Mouse (Mus musculus) adrenal gland, adult 18-20 months (tissue): Measurements from ENCODE around the gene Taf8. TPM values are rescaled to one million over a fixed set of nuclear protein-coding genes. Genes with fewer than 3 reads are reported as not detected.

Experiments used
- DNase-seq, 2 experiments: peaks; one replicate each; pipeline ENCODE4 v3.0.0; 2021 to 2022; ENCODE audit warnings: low spot score in 2 of 2
- total RNA-seq, 2 experiments: library from RNA; stranded (reverse); gene quantifications; 1 replicate in 1 of 2; 2 replicates in 1 of 2; pipeline ENCODE4 v1.2.3; 2021

Gene Taf8
- total RNA-seq, 2 experiments from 2014 or later = 16.4 to 19.9 TPM

DNA sequence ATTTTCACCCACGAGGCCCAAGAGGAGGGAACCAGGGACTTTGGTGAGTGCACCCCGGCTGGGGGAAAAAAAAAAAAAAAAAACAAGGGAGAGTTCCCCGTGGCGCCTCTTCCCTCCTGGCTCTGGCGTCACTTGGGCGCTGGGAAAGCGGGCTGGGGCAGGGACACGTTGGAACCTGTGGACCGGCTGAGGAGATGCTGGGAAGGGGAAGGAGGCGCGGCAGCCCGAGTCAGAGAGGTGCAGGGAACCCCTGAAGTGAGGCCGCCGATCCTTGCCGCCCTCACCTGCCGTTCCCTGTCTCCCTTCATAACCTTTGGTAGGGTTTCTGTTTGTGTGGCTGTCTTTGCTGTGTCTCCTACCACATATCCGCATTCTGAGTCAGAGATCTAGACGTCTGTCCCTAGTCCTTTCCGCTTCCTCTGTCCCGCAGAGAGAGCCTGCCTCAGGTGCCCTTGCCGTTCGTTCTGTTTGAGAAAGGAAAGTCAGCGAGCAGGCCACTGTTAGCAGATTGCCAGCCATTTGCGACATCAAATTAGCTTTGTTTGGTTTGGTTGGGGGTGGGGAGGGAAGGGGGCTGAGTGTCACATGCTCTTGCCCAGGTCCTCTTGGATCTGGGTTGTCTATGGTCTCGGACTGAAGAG, 65.1 kb downstream of the Taf8 start, which contains the start of gene 1700001C19Rik:
Gene 1700001C19Rik, minus strand, starts transcription at position 470 of the 641 bp plus-strand sequence.
- DNase-seq = no peak

DNA sequence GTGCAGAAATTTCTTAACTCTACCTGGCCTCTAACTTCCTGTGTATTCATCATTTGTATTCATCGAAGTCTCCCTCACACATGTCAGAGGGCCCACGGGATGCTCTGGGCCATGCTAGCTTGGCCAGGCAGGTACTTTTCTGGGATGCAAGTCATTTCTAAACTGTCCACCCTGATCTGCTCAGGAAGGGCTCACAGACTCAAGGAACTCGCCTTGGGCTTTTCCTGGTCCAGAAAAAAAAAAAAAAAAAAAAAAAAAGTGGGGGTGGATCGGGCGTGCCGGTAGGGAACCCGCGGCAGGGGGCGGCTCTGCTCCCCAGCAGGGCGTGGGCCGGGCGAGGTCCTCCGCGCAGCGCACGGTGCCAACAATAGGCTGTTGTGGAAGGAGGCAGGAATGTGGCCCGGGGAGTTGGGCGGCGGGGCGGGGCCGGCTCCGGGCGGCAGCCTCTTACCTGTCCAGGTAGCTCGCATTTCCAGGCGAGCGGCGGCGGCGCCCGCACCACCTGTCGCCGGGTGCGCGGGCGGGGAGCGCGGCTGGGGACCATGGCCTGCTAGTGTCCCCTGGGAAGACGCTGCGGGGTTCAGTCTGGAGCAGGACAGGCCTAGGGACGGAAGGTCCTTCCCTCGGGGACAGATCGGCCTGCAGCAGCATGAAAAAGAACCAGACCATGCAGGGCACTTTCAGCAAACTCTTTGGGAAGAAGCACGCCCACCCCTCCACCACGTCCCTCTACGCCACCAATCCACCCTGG, 65.8 kb downstream of the Taf8 start, which contains the start of gene AI661453:
Gene AI661453, plus strand, starts transcription at position 460 of the 751 bp plus-strand sequence.
- no peak for DNase-seq

Other genes starting within 250 kb of the Taf8 start
- 10 to 100 TPM; 37.1 to 56.2 TPM for gene Mrps10, start 133.4 kb downstream of the Taf8 start, total RNA-seq
- gene Guca1b, start 116.9 kb downstream of the Taf8 start, total RNA-seq = 1 to 10 TPM; 1.2 to 2.9 TPM
- gene Guca1a, start 101.7 kb downstream of the Taf8 start, total RNA-seq = 1 to 10 TPM; 1.9 to 3.1 TPM
- under 1 TPM; 0.66 to 0.77 TPM for gene AI661453, start 65.7 kb downstream of the Taf8 start, total RNA-seq
- gene 1700001C19Rik, start 64.9 kb downstream of the Taf8 start, total RNA-seq = not detected
- gene Ccnd3, start 2.8 kb upstream of the Taf8 start, total RNA-seq = 100 to 1,000 TPM; 328 to 506 TPM
- gene Bysl, start 109.2 kb upstream of the Taf8 start, total RNA-seq = 10 to 100 TPM; 23.0 to 24.2 TPM
- 10 to 100 TPM; 50.1 to 50.3 TPM for gene Med20, start 109.3 kb upstream of the Taf8 start, total RNA-seq
- gene Gm20517, start 109.3 kb upstream of the Taf8 start, total RNA-seq = 1 to 10 TPM; 1.6 to 3.4 TPM
- 1 to 10 TPM; 3.0 to 4.1 TPM for gene Usp49, start 128.4 kb upstream of the Taf8 start, total RNA-seq
- gene Tomm6, start 186.1 kb upstream of the Taf8 start, total RNA-seq = 100 to 1,000 TPM; 247 to 266 TPM
- gene Frs3, start 186.7 kb upstream of the Taf8 start, total RNA-seq = 1 to 10 TPM; 4.9 to 7.1 TPM
- gene Gm21981, start 192.2 kb upstream of the Taf8 start, total RNA-seq = under 1 TPM; 0.58 to 0.96 TPM
- gene Prickle4, start 192.4 kb upstream of the Taf8 start, total RNA-seq = 1 to 10 TPM; 4.1 to 5.5 TPM
- gene Pgc, start 224.6 kb upstream of the Taf8 start, total RNA-seq = not detected
- 10 to 100 TPM; 12.4 to 16.0 TPM for gene Tfeb, start 234.7 kb upstream of the Taf8 start, total RNA-seq